Mouse (Mus musculus): ENCODE data around the gene Snai1. TPM values are rescaled to one million over a fixed set of nuclear protein-coding genes. Genes with fewer than 3 reads are reported as not detected.

Snai1 gene
- total RNA-seq (2021) = under 1 TPM; 0.64 to 0.82 TPM
- long read RNA-seq, experiment 1 = 0 reads
- long read RNA-seq, experiment 2 = 0 reads

- DNase-seq (ENCODE audit: low spot score in 2 of 2) = peak; percentile 67 to 74
- peak within 1 kb of the TSS; percentile 54 for H3K4me3 ChIP-seq
- H3K27ac ChIP-seq = no peak within 1 kb of the TSS
- peak; percentile 94 for TF ChIP-seq CTCF (conservative IDR thresholded peaks at IDR 0.05)
These were observed at the start of gene Snai1 for GRCm38 (mm10) chr2:167537476-167538297. Gene Snai1 (plus strand): TSS chr2:167538195.

GRCm38 (mm10) chr2:167490813-167491525 lies 47.0 kb upstream of the Snai1 start:
- Histone ChIP-seq H3K4me3 (peak overlapping the region; percentile 92), H3K27ac (peak overlapping the region; percentile 98)
- no peak for TF ChIP-seq CTCF (conservative IDR thresholded peaks at IDR 0.05)
- peak; percentile 57 to 79 for DNase-seq (ENCODE audit: low spot score in 2 of 2)

GRCm38 (mm10) chr2:167491757-167492708 lies 46.0 kb upstream of the Snai1 start, which contains the start of gene Rnf114:
Gene Rnf114 (plus strand): TSS chr2:167492645.
- H3K4me3 ChIP-seq = peak within 1 kb of the TSS; percentile 92
- DNase-seq (ENCODE audit: low spot score in 2 of 2) = peak in 1 of 2 experiments; percentile 42
- peak within 1 kb of the TSS; percentile 98 for H3K27ac ChIP-seq
- TF ChIP-seq CTCF (conservative IDR thresholded peaks at IDR 0.05) = no peak

GRCm38 (mm10) chr2:167492713-167493636 lies 45.0 kb upstream of the Snai1 start, which contains the start of gene Spata2:
Gene Spata2 (minus strand): TSS chr2:167492887.
- H3K27ac ChIP-seq = peak within 1 kb of the TSS; percentile 98
- DNase-seq (ENCODE audit: low spot score in 2 of 2) = peak; percentile 92
- H3K4me3 ChIP-seq = peak within 1 kb of the TSS; percentile 92
- no peak for TF ChIP-seq CTCF (conservative IDR thresholded peaks at IDR 0.05)

- no peak for DNase-seq (ENCODE audit: low spot score in 2 of 2)
- Histone ChIP-seq H3K27ac (peak overlapping the region; percentile 80), H3K4me3 (no peak overlapping the region)
- no peak for TF ChIP-seq CTCF (conservative IDR thresholded peaks at IDR 0.05)
These were observed 41.6 kb upstream of the Snai1 start for GRCm38 (mm10) chr2:167496437-167496836.

- no peak for DNase-seq (ENCODE audit: low spot score in 2 of 2)
- Histone ChIP-seq H3K4me3 (no peak overlapping the region), H3K27ac (no peak overlapping the region)
- peak; percentile 73 for TF ChIP-seq CTCF (conservative IDR thresholded peaks at IDR 0.05)
These were observed 40.7 kb upstream of the Snai1 start for GRCm38 (mm10) chr2:167497272-167497671.

GRCm38 (mm10) chr2:167502554-167503252 lies 35.3 kb upstream of the Snai1 start:
- no peak for TF ChIP-seq CTCF (conservative IDR thresholded peaks at IDR 0.05)
- no peak for DNase-seq (ENCODE audit: low spot score in 2 of 2)
- H3K4me3 ChIP-seq = peak overlapping the region; percentile 84
- peak overlapping the region; percentile 98 for H3K27ac ChIP-seq

GRCm38 (mm10) chr2:167503253-167503895 lies 34.6 kb upstream of the Snai1 start:
- peak overlapping the region; percentile 84 for H3K4me3 ChIP-seq
- peak; percentile 38; the same call in 1 of the 2 replicates for TF ChIP-seq CTCF (conservative IDR thresholded peaks at IDR 0.05)
- DNase-seq (ENCODE audit: low spot score in 2 of 2) = peak; percentile 88 to 91
- peak overlapping the region; percentile 98 for H3K27ac ChIP-seq

- peak overlapping the region; percentile 84 for H3K4me3 ChIP-seq
- no peak for TF ChIP-seq CTCF (conservative IDR thresholded peaks at IDR 0.05)
- H3K27ac ChIP-seq = peak overlapping the region; percentile 98
- no peak for DNase-seq (ENCODE audit: low spot score in 2 of 2)
These were observed 34.1 kb upstream of the Snai1 start for GRCm38 (mm10) chr2:167503896-167504349.

GRCm38 (mm10) chr2:167505127-167505526 lies 32.9 kb upstream of the Snai1 start:
- TF ChIP-seq CTCF (conservative IDR thresholded peaks at IDR 0.05) = no peak
- DNase-seq (ENCODE audit: low spot score in 2 of 2) = no peak
- peak overlapping the region; percentile 46; the same call in 1 of the 2 replicates for H3K27ac ChIP-seq
- H3K4me3 ChIP-seq = peak overlapping the region; percentile 84; the same call in 1 of the 2 replicates

Data from layer of hippocampus, adult 2 months (tissue).